Mouse (Mus musculus) bone marrow macrophage, adult 2 months (primary cell): ENCODE measurements around the gene Maats1. TPM values are rescaled to one million over a fixed set of nuclear protein-coding genes. Genes with fewer than 3 reads are reported as not detected.

ENCODE experiments used
- H3K27ac ChIP-seq: 2 replicates; pipeline ENCODE4 v1.5.1; 2012; ENCODE audit warnings: low read depth, low read length; ENCODE audit not compliant: insufficient read depth
- H3K4me1 ChIP-seq: 2 replicates; pipeline ENCODE4 v1.6.1; 2012; ENCODE audit warnings: low read length; ENCODE audit not compliant: control insufficient read depth, insufficient read depth
- H3K4me3 ChIP-seq: 2 replicates; pipeline ENCODE4 v1.5.1; 2012; ENCODE audit warnings: mild to moderate bottlenecking, low read length, moderate library complexity; ENCODE audit not compliant: insufficient read depth
- CTCF ChIP-seq: IDR thresholded peaks from 2 replicates; pipeline ENCODE4 v1.5.1; 2012; ENCODE audit warnings: low read depth, mild to moderate bottlenecking, low read length, moderate library complexity
- POLR2A ChIP-seq: IDR thresholded peaks from 2 replicates; pipeline ENCODE4 v1.6.1; 2012; ENCODE audit warnings: mild to moderate bottlenecking, low read depth, low read length, borderline replicate concordance
- polyA plus RNA-seq: library from polyadenylated mRNA; stranded (reverse); fragments of >200 nt; gene quantifications from 2 replicates; pipeline ENCODE4 v1.2.4, GENCODE M21; 2012; ENCODE audit not compliant: missing spikeins, insufficient read depth, insufficient read length

Maats1 gene
- polyA plus RNA-seq, result not detected in 2 replicates

DNA sequence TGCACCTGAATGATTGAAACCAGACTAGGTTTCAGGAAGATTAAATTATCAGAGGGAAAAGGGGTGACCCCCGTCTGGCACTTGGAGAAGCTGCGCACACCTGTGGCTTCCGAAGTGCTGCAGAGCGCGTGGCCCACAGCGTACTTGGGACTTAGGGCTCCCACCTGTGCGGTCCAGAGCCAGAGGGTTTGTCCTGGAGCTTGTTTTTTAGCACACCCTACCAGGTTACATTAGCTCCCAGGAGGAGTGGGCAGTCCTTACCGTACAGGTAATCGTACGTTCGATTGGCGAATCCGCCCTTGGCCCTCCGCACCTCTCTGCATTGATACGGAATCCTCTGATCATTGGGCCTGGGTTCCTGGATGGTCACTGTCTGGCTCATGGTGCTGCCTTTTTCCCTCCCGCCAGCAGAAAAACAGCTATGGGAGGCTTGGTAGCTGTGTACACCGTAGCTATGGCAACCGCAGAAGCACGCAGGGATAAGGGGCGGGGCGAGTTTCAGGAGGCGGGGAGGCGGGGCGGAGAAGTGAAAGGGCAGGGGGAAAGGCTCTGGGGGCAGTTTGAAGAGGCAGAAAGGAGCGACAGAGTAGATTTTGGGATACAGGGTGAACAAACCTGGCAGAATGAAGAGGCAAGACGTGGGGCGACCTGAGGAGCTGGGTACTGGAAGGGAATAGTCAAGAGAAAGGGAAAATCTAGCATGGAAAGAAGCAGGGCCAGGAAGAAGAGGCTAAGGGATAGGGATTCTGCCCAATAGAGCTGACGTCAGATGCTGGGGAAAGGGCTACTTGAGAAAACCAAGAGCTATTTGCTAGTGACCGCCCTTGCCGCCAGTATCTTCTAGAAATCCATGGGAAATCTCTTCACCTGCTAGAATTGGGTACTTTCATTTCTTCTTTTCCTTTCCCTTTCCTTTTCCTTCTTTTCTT, at the start of gene Maats1:
Gene Maats1 (minus strand): TSS at position 748 of the 929 bp plus-strand sequence.
- Histone ChIP-seq H3K27ac (no peak within 1 kb of the TSS), H3K4me3 (peak within 1 kb of the TSS; percentile 3; the same call in 1 of the 2 replicates), H3K4me1 (peaks cover 4% of the 10 kb centered on the region)
- TF ChIP-seq POLR2A (no peak), CTCF (no peak)

DNA sequence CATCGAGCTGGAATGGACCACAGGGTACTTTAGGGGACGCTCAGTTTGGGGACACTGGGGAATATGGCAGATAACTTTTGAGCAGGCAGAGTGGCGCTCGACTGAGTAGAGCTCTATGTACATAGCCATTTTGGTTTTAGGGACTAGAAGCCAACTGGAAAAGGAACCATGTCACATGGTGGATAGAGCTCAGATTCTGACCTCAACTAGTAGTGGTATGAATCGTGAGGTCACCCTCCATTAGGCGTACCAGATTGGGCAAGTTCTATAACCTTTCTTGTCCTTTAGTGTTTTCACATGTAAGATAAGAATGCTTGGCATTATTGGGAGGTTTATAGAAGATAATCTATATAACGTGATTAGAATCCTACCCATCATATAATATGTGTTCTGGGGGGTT, 48.4 kb upstream of the Maats1 start:
- peaks cover 29% of the 10 kb centered on the region for H3K4me1 ChIP-seq
- TF ChIP-seq POLR2A (no peak), CTCF (no peak)
- H3K27ac ChIP-seq, result no peak overlapping the region
- H3K4me3 ChIP-seq, result no peak overlapping the region

DNA sequence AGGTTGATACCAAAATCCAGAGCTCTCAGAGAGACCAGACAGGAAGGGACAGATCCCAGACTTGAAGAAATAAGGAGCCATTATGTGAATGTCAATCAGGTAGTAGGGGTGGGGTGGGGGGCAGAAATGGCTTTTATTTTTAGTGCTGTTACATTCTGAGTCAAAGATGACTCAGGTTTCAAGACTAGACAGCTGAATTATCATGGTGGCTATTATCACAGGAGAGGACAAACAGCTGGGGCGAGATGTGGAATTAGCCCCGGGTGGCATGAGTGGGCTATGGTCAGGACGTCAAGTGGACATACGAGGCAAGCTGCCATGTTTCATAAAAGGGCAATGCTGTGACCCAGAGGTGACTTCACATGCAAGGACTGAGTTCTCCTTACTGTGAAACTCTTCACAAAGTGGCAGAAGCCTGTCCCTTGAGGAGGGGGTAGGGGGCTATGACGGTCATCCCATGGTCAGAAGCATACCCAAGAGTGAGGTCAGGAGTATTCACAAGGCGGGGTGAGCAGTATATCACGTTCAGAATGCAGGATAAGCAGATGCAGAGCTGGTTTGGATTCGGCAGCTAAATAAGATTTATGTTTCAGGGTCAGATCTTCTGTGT, 47.4 kb upstream of the Maats1 start:
- TF ChIP-seq CTCF (no peak), POLR2A (no peak)
- Histone ChIP-seq H3K27ac (no peak overlapping the region), H3K4me1 (peaks cover 23% of the 10 kb centered on the region), H3K4me3 (no peak overlapping the region)

DNA sequence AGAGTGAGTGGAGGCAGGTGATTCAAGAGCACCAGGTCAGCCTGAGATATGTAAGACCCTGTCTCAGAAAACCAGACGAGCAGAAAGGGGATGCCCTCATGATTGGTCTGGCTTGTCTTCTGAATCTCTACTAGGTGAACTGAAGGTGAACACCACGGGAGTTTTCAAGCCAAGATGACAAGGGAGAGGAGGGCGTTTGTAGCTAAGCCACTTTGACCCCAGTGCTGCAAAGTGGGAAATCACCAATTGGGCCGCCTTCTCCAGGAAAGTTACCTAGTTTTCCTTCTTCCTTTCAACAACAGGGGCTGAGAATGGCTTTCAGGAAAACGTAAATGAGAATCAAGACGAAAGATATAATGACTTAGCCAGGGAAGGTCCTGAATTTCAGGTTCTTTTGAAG, 46.8 kb upstream of the Maats1 start:
- Histone ChIP-seq H3K4me3 (no peak overlapping the region), H3K4me1 (peaks cover 18% of the 10 kb centered on the region), H3K27ac (no peak overlapping the region)
- TF ChIP-seq POLR2A, result no peak

DNA sequence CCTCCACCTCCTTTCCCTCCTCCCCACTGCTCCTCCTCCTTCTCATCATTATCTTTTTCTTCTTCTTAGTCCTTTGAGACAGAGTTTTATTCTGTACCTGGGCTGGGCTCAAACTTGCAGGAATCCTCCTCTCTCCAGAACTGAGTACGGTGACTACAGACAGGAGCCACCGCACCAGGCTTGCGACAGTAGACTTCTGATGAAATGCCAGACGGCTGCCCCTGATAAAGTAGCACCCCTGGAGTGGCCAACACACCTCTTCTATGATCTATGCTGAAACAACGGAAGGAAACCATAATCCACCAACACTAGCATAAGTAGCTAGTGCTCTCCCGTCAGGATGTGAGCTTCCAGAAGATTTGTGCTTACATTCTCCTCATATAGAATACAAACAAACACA, 45.4 kb upstream of the Maats1 start:
- no peak for TF ChIP-seq POLR2A
- TF ChIP-seq CTCF, result no peak
- Histone ChIP-seq H3K4me1 (peaks cover 15% of the 10 kb centered on the region), H3K27ac (no peak overlapping the region), H3K4me3 (no peak overlapping the region)

DNA sequence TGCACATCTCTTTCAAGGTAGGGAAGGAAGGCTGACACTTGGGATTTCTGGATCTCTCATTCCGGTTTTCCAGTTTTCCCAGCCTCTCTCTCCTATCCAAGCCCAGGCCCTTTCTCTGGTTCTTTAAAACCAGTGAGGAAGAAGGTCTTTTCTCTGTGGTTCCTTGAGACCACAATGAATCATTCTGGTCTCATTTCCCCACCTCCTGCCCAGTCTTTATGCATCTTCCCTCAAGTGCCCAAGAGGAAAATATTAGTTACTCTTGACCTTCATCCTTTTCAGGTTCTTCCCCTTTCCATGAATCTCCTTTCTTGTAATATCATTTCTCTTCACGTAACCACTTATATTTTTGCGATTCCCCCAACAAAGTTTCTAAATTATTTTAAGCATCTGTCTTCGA, 43.8 kb upstream of the Maats1 start:
- Histone ChIP-seq H3K4me1 (peaks cover 15% of the 10 kb centered on the region), H3K27ac (no peak overlapping the region), H3K4me3 (no peak overlapping the region)
- no peak for TF ChIP-seq POLR2A
- TF ChIP-seq CTCF, result no peak

DNA sequence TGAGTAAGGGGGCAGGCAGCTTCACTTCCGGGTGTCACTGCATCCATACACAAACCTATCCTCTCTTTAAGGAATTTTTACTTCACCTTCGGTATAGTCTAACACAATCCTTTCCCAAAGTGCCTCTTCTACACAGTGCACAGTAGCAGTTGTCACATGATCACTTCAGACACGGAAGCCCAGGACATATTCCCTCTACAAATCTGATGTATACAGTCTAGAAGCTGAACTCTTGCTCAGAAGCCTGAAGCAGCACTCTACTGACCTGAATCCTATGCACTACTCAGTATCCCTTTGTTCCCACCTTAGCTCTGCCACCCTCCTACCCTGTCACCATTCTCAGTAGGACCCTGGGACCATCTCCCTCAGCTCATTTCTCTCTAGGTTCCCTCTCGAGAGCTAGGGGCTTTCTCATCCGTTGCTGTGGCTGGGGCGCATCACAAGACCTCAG, 43.3 kb upstream of the Maats1 start:
- TF ChIP-seq CTCF (no peak), POLR2A (no peak)
- Histone ChIP-seq H3K4me1 (peaks cover 13% of the 10 kb centered on the region), H3K4me3 (no peak overlapping the region), H3K27ac (no peak overlapping the region)

DNA sequence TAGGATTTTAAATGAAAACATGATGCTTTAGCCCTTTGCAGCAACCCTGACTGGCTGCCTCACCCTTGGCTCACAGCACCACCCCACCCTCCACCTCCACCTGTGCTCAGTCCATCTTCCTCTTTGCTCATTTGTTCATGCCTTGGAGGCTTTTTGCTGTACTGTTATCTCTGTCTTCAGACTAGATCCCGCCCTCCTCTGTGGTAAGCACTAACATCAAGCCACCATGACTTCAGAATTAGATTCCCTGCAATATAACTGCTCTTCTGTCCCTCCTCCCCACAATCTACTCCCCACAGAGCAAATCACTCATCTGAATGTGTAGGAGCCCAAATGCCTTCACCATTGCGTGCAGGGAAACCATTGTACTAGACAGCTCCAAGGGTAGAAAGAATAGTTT, 41.7 kb upstream of the Maats1 start:
- Histone ChIP-seq H3K27ac (no peak overlapping the region), H3K4me3 (no peak overlapping the region), H3K4me1 (peaks cover 11% of the 10 kb centered on the region)
- TF ChIP-seq CTCF (no peak), POLR2A (no peak)

DNA sequence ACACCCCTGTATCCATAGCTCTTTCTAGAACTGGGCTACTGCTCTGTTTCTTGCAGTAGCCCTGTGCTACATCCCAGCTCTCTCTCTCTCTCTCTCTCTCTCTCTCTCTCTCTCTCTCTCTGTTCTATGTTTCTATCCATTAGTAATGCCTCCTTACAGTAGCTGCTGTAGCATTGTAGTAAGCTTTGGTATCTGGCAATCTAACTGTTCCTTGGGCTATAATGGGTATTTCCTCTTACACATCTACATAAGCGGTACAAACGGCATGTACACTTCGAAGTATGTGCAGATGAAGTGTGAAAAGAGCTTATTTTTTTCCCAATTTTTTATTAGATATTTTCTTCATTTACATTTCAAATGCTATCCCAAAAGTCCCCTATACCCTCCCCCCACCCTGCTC, 38.0 kb upstream of the Maats1 start:
- Histone ChIP-seq H3K4me1 (peaks cover 4% of the 10 kb centered on the region; the same call in 1 of the 2 replicates), H3K4me3 (no peak overlapping the region), H3K27ac (no peak overlapping the region)
- no peak for TF ChIP-seq POLR2A
- no peak for TF ChIP-seq CTCF

DNA sequence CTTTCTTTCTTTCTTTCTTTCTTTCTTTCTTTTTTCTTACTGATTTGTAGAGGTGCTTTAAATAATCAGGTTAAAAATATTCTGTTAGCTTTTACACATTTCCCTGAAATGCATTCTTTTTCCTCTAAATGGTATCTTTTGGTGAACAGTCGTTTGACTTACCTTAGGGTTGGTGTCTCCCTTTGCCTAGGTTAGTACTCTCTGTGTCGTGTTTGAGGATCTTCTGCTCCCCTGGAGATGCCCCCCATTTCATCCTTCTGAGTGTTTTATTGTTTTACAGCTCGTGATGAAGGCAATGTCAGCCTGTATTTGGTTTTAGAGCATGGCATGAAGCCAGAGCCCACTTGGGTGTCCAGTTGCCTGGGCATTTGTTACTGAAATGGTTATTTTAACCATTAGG, 37.5 kb upstream of the Maats1 start:
- Histone ChIP-seq H3K27ac (no peak overlapping the region), H3K4me1 (peaks cover 4% of the 10 kb centered on the region; the same call in 1 of the 2 replicates), H3K4me3 (no peak overlapping the region)
- TF ChIP-seq CTCF (no peak), POLR2A (no peak)
